Mouse (Mus musculus) heart, embryonic 16.5 days (tissue): ENCODE data around the gene Psors1c2. TPM values are rescaled to one million over a fixed set of nuclear protein-coding genes. Genes with fewer than 3 reads are reported as not detected.

Source experiments
- ATAC-seq: fragments of 200-750 bp; cut with Nextera tagmentation; replicated peaks from 2 replicates; pipeline ENCODE4 v1.8.0; 2017; ENCODE audit warnings: moderate number of reproducible peaks; ENCODE audit not compliant: insufficient read depth, low FRiP score; ENCODE audit errors: extremely low read depth
- H3K27ac ChIP-seq: fragments of 300-500 bp; sonication (generic); 2 replicates; pipeline ENCODE4 v1.5.1; 2014; ENCODE audit warnings: mild to moderate bottlenecking, low read length, control low read depth, moderate library complexity
- H3K27me3 ChIP-seq: fragments of 300-500 bp; sonication (generic); 2 replicates; pipeline ENCODE4 v1.6.1; 2014; ENCODE audit warnings: low read length, mixed read lengths; ENCODE audit not compliant: control insufficient read depth, insufficient read depth
- H3K36me3 ChIP-seq: fragments of 300-500 bp; sonication (generic); 2 replicates; pipeline ENCODE4 v1.6.1; 2014; ENCODE audit not compliant: control insufficient read depth, insufficient read depth
- H3K4me1 ChIP-seq: fragments of 300-500 bp; sonication (generic); 2 replicates; pipeline ENCODE4 v1.6.1; 2014; ENCODE audit warnings: low read length, mixed read lengths; ENCODE audit not compliant: control insufficient read depth, insufficient read depth
- H3K4me2 ChIP-seq: fragments of 300-500 bp; sonication (generic); 2 replicates; pipeline ENCODE4 v1.6.1; 2014; ENCODE audit warnings: low read depth, mild to moderate bottlenecking, control low read depth, low read length
- H3K4me3 ChIP-seq: fragments of 300-500 bp; sonication (generic); 2 replicates; pipeline ENCODE4 v1.5.1; 2014; ENCODE audit warnings: mild to moderate bottlenecking, control low read depth, low read length
- H3K9ac ChIP-seq: fragments of 300-500 bp; sonication (generic); 2 replicates; pipeline ENCODE4 v1.6.1; 2014; ENCODE audit warnings: low read length, control low read depth
- H3K9me3 ChIP-seq: fragments of 300-500 bp; sonication (generic); replicated peaks from 2 replicates; pipeline ENCODE4 v1.6.1; 2016; ENCODE audit warnings: low read length; ENCODE audit not compliant: control insufficient read depth
- WGBS: fragments of 180-500 bp; shearing (Covaris S2); extraction: QIAGEN DNeasy Blood & Tissue Kit; methylation state at CpG from one replicate; pipeline ENCODE4 v1.1.7; 2014; 5-methylcytosine and 5-hydroxymethylcytosine counted together
- polyA plus RNA-seq: library from polyadenylated mRNA; unstranded; fragments of >200 nt; fragmentation: Nextera tagmentation; extraction: Ambion mirVana; gene quantifications from 2 replicates; pipeline ENCODE4 v1.2.1, GENCODE M21; 2015

Gene Psors1c2
- polyA plus RNA-seq, 1 experiment from 2014 or later: 1.9 TPM

DNA sequence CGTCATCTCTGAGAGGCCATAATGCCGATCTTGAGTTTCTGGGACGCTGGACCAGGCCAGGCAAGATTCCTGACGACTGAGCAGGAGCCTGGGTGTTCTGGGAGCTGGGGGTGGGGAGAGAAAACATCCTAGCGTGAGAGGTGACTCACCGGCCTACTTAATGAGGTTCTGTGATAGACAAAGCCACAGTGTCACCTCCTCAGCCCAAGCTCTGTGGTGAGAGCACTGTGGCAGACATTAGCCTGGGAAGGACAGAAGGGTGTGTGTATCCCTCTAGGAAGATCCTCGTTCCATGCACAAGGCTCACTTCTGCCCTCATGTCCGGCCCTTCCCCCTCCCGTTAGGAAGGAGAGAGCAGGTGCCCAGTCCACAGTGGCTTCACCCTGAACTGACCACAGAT is 24.4 kb downstream of the Psors1c2 start:
- H3K36me3 ChIP-seq: no peaks in the 10 kb centered on the region
- ATAC-seq: no peak
- WGBS: 64% methylated on average over 9 of the region's 9 CpGs
- H3K27me3 ChIP-seq: no peaks in the 10 kb centered on the region
- H3K9ac ChIP-seq: no peak overlapping the region
- H3K27ac ChIP-seq: no peak overlapping the region
- H3K4me3 ChIP-seq: no peak overlapping the region
- no peaks in the 10 kb centered on the region for H3K9me3 ChIP-seq
- no peaks in the 10 kb centered on the region for H3K4me1 ChIP-seq
- no peak overlapping the region for H3K4me2 ChIP-seq

DNA sequence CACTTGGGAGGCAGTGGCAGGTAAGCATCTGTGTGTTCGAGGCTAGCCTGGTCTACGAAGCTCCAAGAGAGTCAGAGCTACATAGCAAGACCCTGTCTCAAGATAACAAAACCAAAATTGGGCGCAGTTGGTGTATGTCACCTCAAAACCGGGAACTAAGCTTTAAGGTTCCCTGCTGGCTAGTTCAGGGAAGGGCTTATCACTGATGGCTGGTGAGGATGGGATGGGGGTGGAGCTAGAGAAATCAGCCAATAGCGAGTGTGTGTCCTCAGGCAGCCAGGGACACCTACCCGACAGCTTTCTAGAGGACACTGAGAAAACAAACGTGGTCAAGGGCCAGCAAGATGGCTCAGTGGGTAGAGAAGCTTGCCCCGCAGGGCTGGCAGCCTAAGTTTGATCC is 25.2 kb downstream of the Psors1c2 start:
- H3K4me3 ChIP-seq: no peak overlapping the region
- no peaks in the 10 kb centered on the region for H3K4me1 ChIP-seq
- H3K9ac ChIP-seq: no peak overlapping the region
- no peak overlapping the region for H3K27ac ChIP-seq
- no peak for ATAC-seq
- WGBS: 56% methylated on average over 8 of the region's 8 CpGs
- H3K36me3 ChIP-seq: no peaks in the 10 kb centered on the region
- no peaks in the 10 kb centered on the region for H3K9me3 ChIP-seq
- no peak overlapping the region for H3K4me2 ChIP-seq
- no peaks in the 10 kb centered on the region for H3K27me3 ChIP-seq

DNA sequence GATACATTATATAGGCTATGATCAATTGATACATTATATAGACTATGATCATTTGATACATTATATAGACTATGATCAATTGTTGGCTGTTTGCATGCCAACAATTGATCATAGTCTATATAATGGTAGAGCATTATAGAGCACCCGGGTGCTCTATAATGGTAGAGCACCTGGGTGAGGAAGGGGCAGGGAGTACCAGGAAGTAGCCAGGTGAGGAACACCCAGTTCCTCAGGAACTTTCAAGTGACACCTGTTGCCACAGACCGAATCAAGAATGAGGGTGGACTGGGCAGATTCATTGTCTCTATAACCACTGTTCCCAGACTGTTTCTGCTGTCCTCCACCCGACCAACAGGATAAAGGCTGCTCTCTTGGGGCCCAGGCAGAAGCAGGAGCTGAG is 34.1 kb downstream of the Psors1c2 start, which contains the start of gene 2300002M23Rik:
Gene 2300002M23Rik, plus strand, starts transcription at position 301 of the 400 bp plus-strand sequence.
- no peak within 1 kb of the TSS for H3K4me3 ChIP-seq
- ATAC-seq: no peak
- H3K27ac ChIP-seq: no peak within 1 kb of the TSS
- H3K27me3 ChIP-seq: peaks cover 13% of the 10 kb centered on the region
- no peak within 1 kb of the TSS for H3K9ac ChIP-seq
- no peaks in the 10 kb centered on the region for H3K36me3 ChIP-seq
- no peaks in the 10 kb centered on the region for H3K9me3 ChIP-seq
- H3K4me2 ChIP-seq: no peak within 1 kb of the TSS
- peaks cover 9% of the 10 kb centered on the region for H3K4me1 ChIP-seq
- 61% methylated on average over 3 of the region's 3 CpGs for WGBS

DNA sequence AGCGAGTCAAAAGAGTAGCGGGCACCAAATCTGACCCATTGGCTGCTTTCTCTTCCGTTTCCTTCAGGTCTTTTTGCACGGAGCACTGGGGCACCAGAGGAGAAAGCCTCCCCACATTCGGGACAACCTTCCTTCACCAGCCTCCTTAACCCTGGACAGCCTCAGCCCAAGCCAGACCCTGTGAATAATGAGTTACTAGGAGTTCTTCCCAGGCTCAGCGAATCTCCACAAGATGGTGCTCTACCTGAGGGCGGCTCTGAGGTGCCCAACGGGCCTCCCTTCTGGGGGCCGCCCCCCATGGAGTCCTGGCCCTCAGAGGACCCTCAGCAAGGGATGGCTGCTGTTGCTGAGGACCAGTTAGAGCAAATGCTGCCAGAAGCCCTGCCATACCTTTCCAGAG is 34.8 kb downstream of the Psors1c2 start:
- H3K36me3 ChIP-seq: no peaks in the 10 kb centered on the region
- no peak overlapping the region for H3K9ac ChIP-seq
- H3K4me3 ChIP-seq: no peak overlapping the region
- H3K4me2 ChIP-seq: no peak overlapping the region
- no peak overlapping the region for H3K27ac ChIP-seq
- no peak for ATAC-seq
- peaks cover 9% of the 10 kb centered on the region for H3K4me1 ChIP-seq
- WGBS: 23% methylated on average over 9 of the region's 9 CpGs
- H3K9me3 ChIP-seq: no peaks in the 10 kb centered on the region
- H3K27me3 ChIP-seq: peaks cover 13% of the 10 kb centered on the region

DNA sequence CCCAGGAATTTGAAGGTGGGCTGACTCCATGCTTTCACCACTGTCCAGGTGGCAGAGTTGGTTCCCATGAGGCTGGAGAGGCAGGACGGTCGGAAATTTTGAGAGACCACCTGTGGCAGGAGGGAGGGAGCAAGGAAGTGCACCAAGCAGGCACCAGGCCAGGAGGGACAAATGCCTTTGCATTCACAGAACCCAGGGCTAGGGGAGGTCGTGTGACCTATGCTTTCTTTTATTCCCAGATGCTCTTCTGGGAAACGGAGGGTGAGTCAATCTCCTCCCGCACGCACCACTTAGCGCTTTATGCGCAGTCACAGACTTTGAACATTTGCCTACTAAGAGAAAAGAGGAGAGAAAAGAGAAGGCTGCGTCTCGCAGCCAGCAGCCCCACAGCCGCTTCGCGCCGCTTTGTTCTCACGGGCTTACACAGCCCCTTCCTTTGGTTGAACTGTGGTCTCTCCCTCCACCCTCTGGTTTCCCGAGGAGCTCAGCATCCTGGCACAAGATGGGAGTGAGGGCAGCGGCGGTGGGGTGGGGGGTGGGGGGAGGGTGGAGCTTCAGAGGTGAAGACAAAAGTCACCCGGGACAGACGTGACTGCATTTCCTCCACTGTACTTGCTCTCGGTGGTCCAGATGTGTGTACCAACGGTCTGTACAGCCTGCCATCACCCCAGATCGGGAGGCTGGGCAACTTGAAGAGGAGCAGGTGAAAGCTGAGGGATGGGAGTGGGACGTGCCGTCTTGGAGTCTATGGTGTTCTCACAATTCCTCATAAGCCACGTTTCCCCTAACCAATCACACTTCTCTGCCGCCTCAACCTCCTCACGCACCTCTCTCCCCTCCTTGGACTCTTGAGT is 36.3 kb downstream of the Psors1c2 start:
- no peak overlapping the region for H3K27ac ChIP-seq
- H3K9me3 ChIP-seq: no peaks in the 10 kb centered on the region
- H3K36me3 ChIP-seq: no peaks in the 10 kb centered on the region
- H3K4me1 ChIP-seq: peaks cover 9% of the 10 kb centered on the region
- peak overlapping the region; percentile 56 for H3K9ac ChIP-seq
- H3K4me2 ChIP-seq: peak overlapping the region; percentile 63
- ATAC-seq: peak; percentile 58; the same call in 1 of the 2 replicates
- peak overlapping the region; percentile 39 for H3K4me3 ChIP-seq
- peaks cover 13% of the 10 kb centered on the region for H3K27me3 ChIP-seq
- WGBS: 6% methylated on average over 28 of the region's 28 CpGs

DNA sequence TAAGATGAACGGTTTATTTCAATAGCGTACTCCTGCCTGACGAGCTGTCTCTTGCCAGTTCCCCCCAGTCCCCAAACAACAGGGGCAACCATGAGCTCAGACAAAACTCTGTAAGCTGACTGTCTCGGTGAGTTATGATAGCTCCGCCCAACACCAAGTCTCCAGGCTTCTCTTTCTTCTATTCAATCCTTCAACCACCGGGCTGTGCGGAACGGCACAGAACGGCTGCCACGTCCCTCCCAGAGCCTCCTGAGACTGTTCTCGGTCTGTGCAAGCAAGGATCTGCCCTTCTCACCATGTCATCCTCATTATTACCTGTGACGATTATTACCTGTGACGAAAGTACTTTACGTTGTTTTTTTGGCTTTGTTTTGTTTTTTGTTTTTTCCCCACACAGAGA is 37.8 kb downstream of the Psors1c2 start:
- Histone ChIP-seq H3K36me3 (no peaks in the 10 kb centered on the region), H3K27ac (no peak overlapping the region), H3K4me1 (peaks cover 9% of the 10 kb centered on the region), H3K9ac (no peak overlapping the region), H3K4me3 (no peak overlapping the region), H3K4me2 (no peak overlapping the region), H3K9me3 (no peaks in the 10 kb centered on the region), H3K27me3 (peaks cover 20% of the 10 kb centered on the region)
- 81% methylated on average over 14 of the region's 14 CpGs for WGBS
- no peak for ATAC-seq

DNA sequence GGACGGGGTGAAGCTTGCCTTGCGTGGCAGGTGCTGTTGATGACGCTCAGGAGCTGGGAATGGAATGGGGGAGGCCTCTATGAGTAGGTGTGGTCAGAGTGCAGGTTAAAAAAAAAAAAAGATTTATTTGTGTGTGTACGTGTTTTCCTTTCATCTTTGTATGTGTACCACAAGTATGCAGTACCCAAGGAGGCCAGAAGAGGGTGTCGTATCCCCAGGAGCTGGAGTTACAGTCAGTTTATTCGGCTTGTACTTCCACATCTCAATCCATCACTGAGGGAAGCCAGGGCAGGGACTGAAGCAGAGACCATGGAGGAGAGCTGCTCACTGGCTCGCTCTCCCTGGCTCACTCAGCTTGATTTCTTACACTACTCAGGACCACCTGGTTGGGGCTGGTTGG is 38.5 kb downstream of the Psors1c2 start:
- Histone ChIP-seq H3K9ac (no peak overlapping the region), H3K36me3 (no peaks in the 10 kb centered on the region), H3K4me1 (peaks cover 9% of the 10 kb centered on the region), H3K27ac (no peak overlapping the region), H3K4me2 (no peak overlapping the region), H3K9me3 (no peaks in the 10 kb centered on the region), H3K27me3 (peaks cover 22% of the 10 kb centered on the region), H3K4me3 (no peak overlapping the region)
- WGBS: 93% methylated on average over 7 of the region's 7 CpGs
- ATAC-seq: no peak

DNA sequence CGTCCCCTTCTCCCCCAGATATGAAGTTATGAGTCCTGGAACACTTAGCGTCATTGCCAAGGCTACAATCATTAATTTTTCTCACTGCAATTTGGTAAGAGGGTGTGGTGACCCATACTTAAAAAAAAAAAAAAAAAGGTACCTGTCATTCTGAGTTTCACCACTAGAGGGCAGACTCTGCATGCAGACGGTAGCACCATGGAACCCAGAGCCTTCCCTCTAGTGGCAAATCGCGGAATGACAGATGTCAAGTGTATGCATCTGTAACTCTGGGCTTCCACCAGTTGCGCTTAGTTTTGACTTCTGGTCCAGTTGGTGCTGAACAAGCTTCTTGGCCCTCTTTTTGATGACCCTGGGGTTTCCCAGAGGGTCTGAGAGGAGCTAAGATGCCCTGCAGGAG is 45.2 kb downstream of the Psors1c2 start:
- Histone ChIP-seq H3K27ac (no peak overlapping the region), H3K9ac (no peak overlapping the region), H3K9me3 (no peaks in the 10 kb centered on the region), H3K4me2 (no peak overlapping the region), H3K4me3 (no peak overlapping the region), H3K36me3 (no peaks in the 10 kb centered on the region), H3K4me1 (no peaks in the 10 kb centered on the region), H3K27me3 (peaks cover 12% of the 10 kb centered on the region; the same call in 1 of the 2 replicates)
- 19% methylated on average over 6 of the region's 6 CpGs for WGBS
- 0 out of 2 replicates have a peak, but pooled peaks have one; percentile 45 for ATAC-seq

DNA sequence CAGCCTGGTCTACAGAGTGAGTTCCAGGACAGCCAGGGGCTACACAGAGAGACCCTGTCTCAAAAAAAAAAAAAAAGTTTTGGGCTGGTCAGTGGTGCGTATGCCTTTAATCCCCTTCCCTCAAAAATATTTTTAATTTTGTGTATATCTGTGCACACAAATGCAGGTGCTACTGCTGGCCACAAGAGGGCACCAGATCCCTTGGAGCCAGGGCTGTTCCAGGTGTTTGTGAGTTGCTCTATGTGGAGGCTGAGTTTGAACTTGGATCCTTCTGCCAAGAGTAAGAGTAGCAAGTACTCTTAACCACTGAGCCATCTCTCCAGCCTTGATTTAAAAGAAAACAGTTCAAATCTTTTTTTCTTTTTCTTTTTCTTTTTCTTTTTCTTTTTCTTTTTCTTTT is 49.9 kb downstream of the Psors1c2 start:
- no peaks in the 10 kb centered on the region for H3K9me3 ChIP-seq
- WGBS: 96% methylated on average over 1 of the region's 1 CpGs

More for the DNA sequence above, 49.9 kb downstream of the Psors1c2 start:
- H3K4me3 ChIP-seq: no peak overlapping the region
- H3K27me3 ChIP-seq: no peaks in the 10 kb centered on the region
- H3K4me2 ChIP-seq: no peak overlapping the region
- no peaks in the 10 kb centered on the region for H3K4me1 ChIP-seq
- H3K36me3 ChIP-seq: no peaks in the 10 kb centered on the region
- no peak overlapping the region for H3K27ac ChIP-seq
- H3K9ac ChIP-seq: no peak overlapping the region
- ATAC-seq: no peak
